Mouse (Mus musculus) lung, adult 10 weeks (tissue): ENCODE measurements around the gene Ccdc84. TPM values are rescaled to one million over a fixed set of nuclear protein-coding genes. Genes with fewer than 3 reads are reported as not detected.

ENCODE experiments used
- polyA plus RNA-seq: library from polyadenylated mRNA; stranded (reverse); fragments of 350-450 nt; fragmentation: Illumina TruSeq; extraction: RNeasy Lipid Tissue Mini Kit (QIAGEN cat#74804); gene quantifications from one replicate; pipeline ENCODE4 v1.2.3, GENCODE M21; 2014; ENCODE audit warnings: low read depth, low replicate concordance; ENCODE audit not compliant: insufficient read depth

Ccdc84 gene
- 14.6 TPM for polyA plus RNA-seq

DNA sequence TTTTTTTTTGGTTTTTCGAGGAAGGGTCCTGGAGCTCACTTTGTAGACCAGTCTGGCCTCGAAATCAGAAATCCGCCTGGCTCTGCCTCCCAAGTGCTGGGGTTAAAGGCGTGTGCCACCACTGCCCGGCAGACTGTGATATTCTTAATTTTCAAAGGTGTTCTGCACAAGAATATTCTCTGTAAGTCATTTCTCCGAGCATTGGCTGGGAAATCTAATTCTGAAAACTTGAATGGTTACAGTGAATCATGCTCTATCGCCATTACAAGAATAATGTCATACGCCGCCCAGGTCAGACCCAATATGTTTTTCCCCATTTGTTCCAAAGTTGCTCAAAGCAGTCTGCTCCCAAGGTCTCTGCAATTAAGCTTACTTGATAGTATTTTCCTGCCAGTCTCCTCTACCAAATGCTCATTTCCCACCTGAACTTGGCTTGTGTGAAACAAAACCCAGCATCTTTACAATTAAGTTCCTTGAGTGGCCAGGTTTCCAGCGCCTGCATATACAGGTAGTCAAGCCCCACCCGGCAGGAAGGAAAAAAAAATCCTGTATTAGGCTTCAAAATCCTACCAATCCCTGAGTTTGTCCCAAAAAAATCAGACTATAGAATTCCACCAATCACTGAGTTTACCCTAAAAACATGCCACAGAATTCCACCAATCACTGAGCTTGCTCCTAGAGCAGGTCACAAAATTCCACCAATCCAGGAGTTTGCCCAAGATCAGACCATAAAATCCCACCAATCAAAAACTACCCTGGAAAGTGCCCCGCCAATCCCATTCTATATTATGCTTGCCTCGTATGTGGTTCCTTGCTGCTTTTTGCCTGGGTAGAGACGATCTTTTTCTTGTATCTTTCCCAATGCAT is at the start of gene Ccdc84:
Gene Ccdc84, minus strand, starts transcription at position 51 of the 867 bp plus-strand sequence.

DNA sequence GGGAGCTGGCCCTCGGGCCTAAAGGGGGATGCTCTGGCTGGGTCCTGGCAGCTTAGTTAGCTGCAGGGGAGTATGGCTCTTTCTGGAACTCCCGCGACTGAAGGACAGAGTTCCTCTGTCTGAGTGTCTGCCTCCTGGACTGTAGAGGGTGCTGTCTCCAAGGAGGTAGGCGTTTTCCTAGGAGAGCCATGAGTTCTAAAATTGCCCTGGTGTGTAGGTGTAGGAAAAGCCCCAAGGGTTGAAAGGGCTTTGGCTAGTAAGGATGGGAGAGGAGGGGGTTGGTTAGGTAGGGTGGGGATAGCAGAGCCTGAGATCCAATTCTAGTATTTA is 36.5 kb upstream of the Ccdc84 start, which contains the start of gene Upk2:
Gene Upk2, minus strand, starts transcription at position 86 of the 330 bp plus-strand sequence.

DNA sequence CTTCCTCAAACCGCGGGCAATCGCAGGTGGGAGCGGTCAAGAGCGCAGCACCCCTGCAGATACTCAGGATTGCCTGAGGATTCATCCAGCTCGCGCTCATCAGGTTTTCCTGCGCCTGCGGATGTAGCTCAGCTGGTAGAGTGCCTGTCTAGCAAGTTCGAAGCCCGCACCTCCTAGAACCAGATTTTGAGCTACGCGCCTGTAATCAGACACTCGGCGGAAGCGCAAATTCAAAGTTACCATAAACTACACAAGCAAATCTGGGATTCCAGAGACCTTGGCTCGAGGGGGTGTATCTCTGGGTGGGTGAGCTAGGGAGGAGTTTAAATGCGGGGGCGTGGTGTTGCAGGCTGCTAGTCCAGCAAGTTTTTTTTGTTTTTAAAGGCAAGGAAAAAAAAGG is 22.6 kb upstream of the Ccdc84 start, which contains the start of gene Foxr1:
Gene Foxr1, minus strand, starts transcription at position 176 of the 400 bp plus-strand sequence.

DNA sequence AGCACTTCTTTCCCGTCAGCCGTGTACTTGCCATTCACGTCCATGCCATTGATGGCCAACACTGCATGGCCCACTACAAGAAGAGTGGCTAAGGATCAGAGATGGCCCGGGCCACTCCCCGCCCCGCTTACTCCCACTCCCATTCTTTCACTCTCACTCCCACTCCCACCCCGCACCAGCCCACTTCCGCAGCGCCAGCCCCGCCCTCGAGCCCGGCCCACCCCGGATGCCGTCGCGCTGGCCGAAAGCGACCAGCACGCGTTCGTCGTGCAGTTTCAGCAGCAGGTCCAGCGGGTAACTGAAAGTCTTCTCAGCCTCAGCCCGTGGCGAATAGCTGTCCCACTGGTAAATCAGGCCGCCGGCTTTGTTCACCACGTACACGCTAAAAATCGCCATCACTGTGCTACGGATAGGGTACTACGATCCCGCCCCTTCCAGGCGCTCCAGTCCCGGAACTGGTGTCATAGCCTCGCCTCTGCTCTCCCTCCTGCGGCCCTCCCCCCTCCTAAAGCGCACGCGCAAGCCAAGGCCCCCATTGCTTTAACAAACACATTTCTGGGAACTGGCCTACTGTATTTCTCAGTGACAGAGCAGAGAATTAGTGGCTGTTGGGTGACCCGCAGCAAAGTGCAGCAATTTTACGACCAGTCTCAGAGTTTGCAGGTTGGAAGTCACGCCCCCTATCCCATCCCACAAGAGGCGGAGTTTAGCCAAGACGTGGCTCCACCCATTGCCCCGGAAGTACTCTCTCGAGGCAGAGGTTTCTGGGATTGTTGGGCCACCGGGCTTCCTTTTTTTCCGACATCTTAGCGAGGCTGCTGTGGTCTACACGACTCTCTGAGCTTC is 11.2 kb downstream of the Ccdc84 start, which contains the start of the genes Rps25 and Trappc4:
Gene Rps25, plus strand, starts transcription at position 234 of the 846 bp plus-strand sequence.
Gene Trappc4, minus strand, starts transcription at position 695 of the 846 bp plus-strand sequence.

DNA sequence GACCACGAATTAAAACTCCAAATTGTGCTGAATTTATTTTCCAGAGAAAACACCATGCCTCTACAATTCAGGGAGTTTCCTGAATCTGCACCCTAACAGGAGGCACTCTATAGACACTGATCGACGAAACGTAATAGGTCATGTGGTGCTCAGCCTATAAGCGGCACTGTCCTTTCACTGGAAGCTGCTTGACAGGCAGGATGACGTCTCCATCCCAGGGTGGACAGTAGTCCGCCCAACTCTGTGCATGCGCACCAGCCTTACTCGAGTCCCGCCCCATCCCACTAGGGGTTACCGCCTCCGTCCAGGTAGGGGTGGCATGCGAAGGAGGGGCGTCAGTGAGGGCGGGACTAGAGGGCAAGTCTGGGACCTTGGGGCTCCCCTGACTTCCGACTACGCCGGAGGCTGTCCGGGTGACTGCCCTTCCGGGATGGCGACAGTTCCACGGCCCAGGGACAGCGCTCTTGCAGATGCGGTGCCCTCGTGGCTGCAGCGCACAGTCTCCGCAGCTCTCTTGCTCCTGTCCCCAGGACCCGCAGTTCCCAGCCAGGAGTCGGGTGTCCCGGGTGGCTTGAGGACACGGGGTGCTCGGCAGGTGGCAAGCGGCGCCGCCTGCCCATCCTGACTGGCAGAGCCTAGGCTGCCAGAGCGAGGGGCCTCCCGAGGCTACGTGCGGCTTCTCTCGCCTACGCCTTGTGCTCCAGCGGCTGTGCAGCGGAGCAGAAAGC is 21.5 kb downstream of the Ccdc84 start, which contains the start of gene Slc37a4:
Gene Slc37a4, plus strand, starts transcription at position 169 of the 728 bp plus-strand sequence.

DNA sequence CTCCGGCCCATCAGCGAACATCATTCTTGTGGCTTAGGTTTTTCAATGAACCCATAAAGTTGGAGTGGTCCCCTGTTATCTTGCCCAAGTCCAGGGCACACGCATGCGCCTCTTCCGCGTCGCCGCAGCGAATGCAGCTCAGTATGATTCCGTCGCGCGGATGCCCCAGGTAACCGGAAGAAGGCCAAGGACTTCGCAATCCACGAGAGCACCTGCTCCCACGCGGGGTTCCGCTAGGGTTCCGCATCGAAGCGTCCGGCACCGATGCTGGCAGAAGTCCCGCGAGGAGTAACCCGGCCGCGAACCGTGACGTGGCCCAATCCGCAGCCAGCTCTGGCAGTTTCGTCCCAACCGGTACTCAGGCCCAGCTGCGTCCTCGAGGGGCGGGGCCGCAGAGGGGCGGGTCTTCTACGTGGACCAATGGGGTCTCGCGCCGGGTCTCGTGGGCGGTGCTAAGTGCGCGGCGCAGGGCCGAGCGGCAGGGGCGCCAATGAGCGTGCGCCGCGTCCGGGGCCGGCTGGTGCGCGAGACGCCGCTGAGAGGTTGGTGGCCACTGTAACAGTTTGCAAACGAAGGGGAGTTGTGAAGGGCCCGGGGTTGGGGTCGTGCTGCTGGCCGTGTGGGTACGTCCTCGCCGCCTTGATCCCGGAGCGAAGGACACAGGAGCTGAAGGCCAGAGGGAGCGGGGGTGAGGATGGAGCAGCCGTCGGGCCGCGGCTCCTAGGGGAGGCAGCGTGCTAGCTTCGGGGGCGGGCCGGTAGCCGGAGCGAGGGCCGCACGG is 39.1 kb downstream of the Ccdc84 start, which contains the start of gene Hyou1:
Gene Hyou1, plus strand, starts transcription at position 437 of the 781 bp plus-strand sequence.

DNA sequence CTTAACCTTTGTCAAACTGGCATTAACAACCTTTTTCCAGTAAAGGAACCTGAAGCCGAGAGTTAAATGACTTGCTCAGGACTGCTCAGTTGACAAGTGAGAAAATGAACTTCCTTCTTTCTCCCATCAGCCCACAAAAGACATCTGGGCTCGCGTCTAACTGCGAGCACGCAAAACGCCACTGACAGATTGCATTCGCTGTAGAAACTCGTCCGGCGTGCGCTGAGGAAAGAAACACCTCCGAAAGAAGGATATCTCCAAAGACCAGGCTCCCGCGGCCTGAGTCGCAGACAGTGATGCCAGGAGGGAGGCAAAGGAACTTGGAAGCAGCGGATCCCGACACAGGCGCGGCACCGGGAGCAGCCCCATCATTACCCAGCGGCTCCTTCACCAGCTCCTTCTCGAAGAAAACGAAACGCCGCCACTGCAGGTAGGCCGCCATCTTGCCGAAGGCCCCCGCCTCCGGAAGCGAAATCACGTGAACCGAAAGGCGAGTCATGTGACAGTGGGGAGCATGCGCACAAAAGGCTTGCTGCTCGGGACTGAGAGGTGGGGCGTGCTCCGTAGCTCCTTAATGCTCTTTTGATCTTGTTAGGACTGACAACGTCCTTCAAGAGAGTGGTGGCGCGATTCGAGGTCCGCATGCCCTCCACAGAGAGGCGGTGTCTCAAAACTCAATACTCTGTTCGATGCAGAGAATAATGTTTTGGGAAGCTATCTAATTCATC is 57.0 kb downstream of the Ccdc84 start, which contains the start of gene Vps11:
Gene Vps11, minus strand, starts transcription at position 481 of the 728 bp plus-strand sequence.

Other genes starting within 250 kb of the Ccdc84 start
- 8.7 TPM for gene Cbl, start 184.5 kb downstream of the Ccdc84 start, polyA plus RNA-seq
- gene Ccdc153, start 177.9 kb downstream of the Ccdc84 start, polyA plus RNA-seq: 174 TPM
- gene Pdzd3, start 167.1 kb downstream of the Ccdc84 start, polyA plus RNA-seq: not detected
- gene Nlrx1, start 150.0 kb downstream of the Ccdc84 start, polyA plus RNA-seq: 4.5 TPM
- 0.10 TPM for gene Abcg4, start 130.0 kb downstream of the Ccdc84 start, polyA plus RNA-seq
- gene Hinfp, start 112.9 kb downstream of the Ccdc84 start, polyA plus RNA-seq: 7.0 TPM
- 13.7 TPM for gene C2cd2l, start 98.3 kb downstream of the Ccdc84 start, polyA plus RNA-seq
- 18.8 TPM for gene Dpagt1, start 92.5 kb downstream of the Ccdc84 start, polyA plus RNA-seq
- 15.0 TPM for gene H2afx, start 83.9 kb downstream of the Ccdc84 start, polyA plus RNA-seq
- gene Hmbs, start 74.3 kb downstream of the Ccdc84 start, polyA plus RNA-seq: 24.9 TPM
- gene Vps11, start 56.9 kb downstream of the Ccdc84 start, polyA plus RNA-seq: 18.7 TPM
- gene Hyou1, start 39.1 kb downstream of the Ccdc84 start, polyA plus RNA-seq: 33.2 TPM
- gene Slc37a4, start 21.7 kb downstream of the Ccdc84 start, polyA plus RNA-seq: 16.7 TPM
- gene Rps25, start 11.4 kb downstream of the Ccdc84 start, polyA plus RNA-seq: 2,045 TPM
- gene Trappc4, start 11.0 kb downstream of the Ccdc84 start, polyA plus RNA-seq: 98.9 TPM
- not detected for gene Foxr1, start 22.6 kb upstream of the Ccdc84 start, polyA plus RNA-seq
- 1.8 TPM for gene Upk2, start 36.4 kb upstream of the Ccdc84 start, polyA plus RNA-seq
- gene Bcl9l, start 64.3 kb upstream of the Ccdc84 start, polyA plus RNA-seq: 12.2 TPM
- gene Cxcr5, start 143.3 kb upstream of the Ccdc84 start, polyA plus RNA-seq: 7.2 TPM
- gene Ddx6, start 186.3 kb upstream of the Ccdc84 start, polyA plus RNA-seq: 38.7 TPM